Mouse (Mus musculus) E14TG2a.4 (cell line): ENCODE data around the gene Tbc1d22a.

Experiments
- H3K27me3 ChIP-seq: 2 replicates; pipeline ENCODE4 v1.6.1; 2014; ENCODE audit warnings: low read length, control low read depth; ENCODE audit not compliant: insufficient read depth
- H3K36me3 ChIP-seq: 2 replicates; pipeline ENCODE4 v1.6.1; 2014; ENCODE audit warnings: low read length, control low read depth; ENCODE audit not compliant: insufficient read depth
- H3K4me1 ChIP-seq: replicated peaks from 2 replicates; pipeline ENCODE4 v1.6.1; 2014; ENCODE audit warnings: low read depth, low read length, control low read depth
- H3K4me3 ChIP-seq: replicated peaks from 2 replicates; pipeline ENCODE4 v1.5.1; 2014; ENCODE audit warnings: mild to moderate bottlenecking, low read length
- H3K9me3 ChIP-seq: 2 replicates; pipeline ENCODE4 v1.6.1; 2014; ENCODE audit warnings: low read length, control low read depth
- CTCF ChIP-seq: conservative IDR thresholded peaks from 2 replicates; pipeline ENCODE4 v1.5.1; 2014; ENCODE audit warnings: low read length
- NANOG ChIP-seq: IDR thresholded peaks from 2 replicates; pipeline ENCODE4 v1.6.1; 2014; ENCODE audit warnings: borderline replicate concordance, low read length, mixed read lengths
- POU5F1 ChIP-seq: IDR thresholded peaks from 2 replicates; pipeline ENCODE4 v1.6.1; 2014; ENCODE audit warnings: low read length, borderline replicate concordance

The Tbc1d22a gene

GRCm38 (mm10) chr15:86459413-86459812 lies 245.2 kb downstream of the Tbc1d22a start:
- Histone ChIP-seq H3K36me3 (no peaks in the 10 kb centered on the region), H3K27me3 (no peaks in the 10 kb centered on the region), H3K4me1 (no peaks in the 10 kb centered on the region), H3K4me3 (no peak overlapping the region), H3K9me3 (no peaks in the 10 kb centered on the region)
- TF ChIP-seq CTCF (no peak), POU5F1 (no peak), NANOG (no peak)

- Histone ChIP-seq H3K36me3 (peaks cover 4% of the 10 kb centered on the region; the same call in 1 of the 2 replicates), H3K4me1 (no peaks in the 10 kb centered on the region), H3K27me3 (no peaks in the 10 kb centered on the region), H3K9me3 (0 out of 2 replicates have a peak, but pooled peaks cover 2% of the 10 kb centered on the region), H3K4me3 (no peak overlapping the region)
- TF ChIP-seq CTCF (no peak), POU5F1 (no peak)
Measured at GRCm38 (mm10) chr15:86462636-86463035, 248.4 kb downstream of the Tbc1d22a start.

- H3K4me3 ChIP-seq = no peak overlapping the region
- peaks cover 4% of the 10 kb centered on the region; the same call in 1 of the 2 replicates for H3K36me3 ChIP-seq
- H3K27me3 ChIP-seq = no peaks in the 10 kb centered on the region
- no peak for TF ChIP-seq POU5F1
- no peak for TF ChIP-seq CTCF
- no peak for TF ChIP-seq NANOG
- peaks cover 28% of the 10 kb centered on the region for H3K9me3 ChIP-seq
- H3K4me1 ChIP-seq = no peaks in the 10 kb centered on the region
Measured at GRCm38 (mm10) chr15:86468082-86468481, 253.8 kb downstream of the Tbc1d22a start.

GRCm38 (mm10) chr15:86471136-86471535 lies 256.9 kb downstream of the Tbc1d22a start:
- Histone ChIP-seq H3K9me3 (peaks cover 28% of the 10 kb centered on the region), H3K36me3 (peaks cover 2% of the 10 kb centered on the region; the same call in 1 of the 2 replicates), H3K4me3 (no peak overlapping the region), H3K27me3 (no peaks in the 10 kb centered on the region), H3K4me1 (no peaks in the 10 kb centered on the region)
- TF ChIP-seq NANOG (no peak), CTCF (no peak), POU5F1 (no peak)

GRCm38 (mm10) chr15:86473473-86473872 lies 259.2 kb downstream of the Tbc1d22a start:
- Histone ChIP-seq H3K4me3 (no peak overlapping the region), H3K36me3 (no peaks in the 10 kb centered on the region), H3K9me3 (peaks cover 18% of the 10 kb centered on the region), H3K4me1 (peaks cover 13% of the 10 kb centered on the region), H3K27me3 (no peaks in the 10 kb centered on the region)
- TF ChIP-seq NANOG (no peak), CTCF (no peak), POU5F1 (no peak)

- H3K36me3 ChIP-seq = 0 out of 2 replicates have a peak, but pooled peaks cover 7% of the 10 kb centered on the region
- H3K4me3 ChIP-seq = no peak overlapping the region
- H3K27me3 ChIP-seq = no peaks in the 10 kb centered on the region
- H3K9me3 ChIP-seq = peaks cover 3% of the 10 kb centered on the region; the same call in 1 of the 2 replicates
- no peak for TF ChIP-seq NANOG
- H3K4me1 ChIP-seq = peaks cover 13% of the 10 kb centered on the region
Measured at GRCm38 (mm10) chr15:86474951-86475350, 260.7 kb downstream of the Tbc1d22a start.

- no peak for TF ChIP-seq NANOG
- no peak for TF ChIP-seq POU5F1
- TF ChIP-seq CTCF = no peak
- Histone ChIP-seq H3K27me3 (no peaks in the 10 kb centered on the region), H3K36me3 (0 out of 2 replicates have a peak, but pooled peaks cover 7% of the 10 kb centered on the region)
Measured at GRCm38 (mm10) chr15:86476483-86476882, 262.2 kb downstream of the Tbc1d22a start.

GRCm38 (mm10) chr15:86477032-86477431 lies 262.8 kb downstream of the Tbc1d22a start:
- TF ChIP-seq NANOG (no peak), POU5F1 (no peak), CTCF (no peak)
- Histone ChIP-seq H3K9me3 (no peaks in the 10 kb centered on the region), H3K27me3 (no peaks in the 10 kb centered on the region), H3K4me3 (no peak overlapping the region), H3K36me3 (0 out of 2 replicates have a peak, but pooled peaks cover 7% of the 10 kb centered on the region), H3K4me1 (peaks cover 13% of the 10 kb centered on the region)

More at GRCm38 (mm10) chr15:86476483-86476882, 262.2 kb downstream of the Tbc1d22a start:
- Histone ChIP-seq H3K4me1 (peaks cover 13% of the 10 kb centered on the region), H3K4me3 (no peak overlapping the region), H3K9me3 (no peaks in the 10 kb centered on the region)

GRCm38 (mm10) chr15:86477471-86477992 lies 263.3 kb downstream of the Tbc1d22a start:
- H3K4me3 ChIP-seq = no peak overlapping the region
- TF ChIP-seq NANOG = no peak
- no peak for TF ChIP-seq POU5F1
- TF ChIP-seq CTCF = no peak
- H3K4me1 ChIP-seq = peaks cover 13% of the 10 kb centered on the region

More at GRCm38 (mm10) chr15:86477471-86477992, 263.3 kb downstream of the Tbc1d22a start:
- Histone ChIP-seq H3K9me3 (no peaks in the 10 kb centered on the region), H3K27me3 (no peaks in the 10 kb centered on the region), H3K36me3 (0 out of 2 replicates have a peak, but pooled peaks cover 7% of the 10 kb centered on the region)
